In the genomic region with DNA sequence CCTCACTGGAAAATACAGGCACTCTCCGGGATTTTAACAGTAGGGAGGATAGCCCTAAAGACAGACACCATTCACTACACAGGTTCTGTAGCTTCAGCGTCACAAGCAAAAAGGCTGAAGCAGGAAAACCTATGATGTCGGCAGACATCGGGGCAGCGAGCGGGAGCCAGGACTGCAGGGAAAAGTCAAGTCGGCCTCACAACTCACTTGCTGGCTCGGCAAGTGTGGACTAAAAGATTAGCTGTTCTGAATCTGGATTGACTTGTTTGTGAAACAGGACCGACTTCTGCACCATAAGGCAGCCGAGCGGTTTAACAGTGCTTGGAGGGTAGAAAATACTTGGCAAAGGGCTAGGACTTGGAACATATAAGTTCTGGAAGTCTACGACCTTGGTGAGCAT, we compare ENCODE assay signal across 12 mouse cellular contexts. TPM values are rescaled to one million over a fixed set of nuclear protein-coding genes. Genes with fewer than 3 reads are reported as not detected.
DNase-seq lines count a peak whose midpoint lies in the region; ATAC-seq and TF ChIP-seq lines count a peak whose summit lies in the region.
"Had no signal": no experiment of that assay in that cellular context is flagged by ENCODE, and none has a peak within 500 bp of the region (broad histone marks: within the 10 kb centered on the region; RNA-seq: fewer than 3 reads in every experiment).

No protein-coding gene starts in this region.

- TF ChIP-seq EP300 in CH12.LX (IDR thresholded peaks at IDR 0.05; ENCODE audit: low read length) = no peak

- H3K27ac ChIP-seq in kidney, embryonic 16.5 days (ENCODE audit: low read length) = peak overlapping the region; percentile 34; the same call in 1 of the 2 replicates
- no peak overlapping the region for H3K27ac ChIP-seq in kidney, embryonic 14.5 days (ENCODE audit: low read depth, low read length)
- no peak overlapping the region for H3K27ac ChIP-seq in CH12.LX (ENCODE audit: insufficient read depth, low read depth)
- H3K27ac ChIP-seq in heart, embryonic 13.5 days (replicated peaks) = peak overlapping the region; percentile 63

- dilution Hi-C loops in CH12.LX (cut with MboI; ENCODE audit: extremely low pct_ligation_motif_present, extremely low pct_unique_long_range_greater_than_20kb, low sequenced_read_pairs) = no loop called here

- no peak for TF ChIP-seq RAD21 in CH12.LX (IDR thresholded peaks at IDR 0.05; ENCODE audit: low read depth, low read length)

- no peak overlapping the region for H3K4me2 ChIP-seq in kidney, embryonic 16.5 days (replicated peaks; ENCODE audit: low read depth, low read length)
- H3K4me2 ChIP-seq in kidney, embryonic 14.5 days (replicated peaks; ENCODE audit: low read depth, low read length) = no peak overlapping the region
- no peak overlapping the region for H3K4me2 ChIP-seq in CH12.LX (ENCODE audit: insufficient read depth, low read depth, poor library complexity, severe bottlenecking)
- H3K4me2 ChIP-seq in heart, embryonic 13.5 days = peak overlapping the region; percentile 74

- no peak; the same call in 1 of the 2 replicates for TF ChIP-seq POLR2A in CH12.LX (IDR thresholded peaks at IDR 0.05; ENCODE audit: low read depth, low read length)

- in situ Hi-C loops in CH12.LX (cut with MboI; ENCODE audit: low pct_ligation_motif_present, low pct_unique_long_range_greater_than_20kb, low sequenced_read_pairs) = no loop called here

- no peak for TF ChIP-seq CTCF in CH12.LX (conservative IDR thresholded peaks at IDR 0.05 in 1 of 2, IDR thresholded peaks at IDR 0.05 in 1 of 2; ENCODE audit: low read depth in 2 of 2, low read length in 2 of 2)

- WGBS in kidney, embryonic 16.5 days = 50% methylated on average over 12 of the region's 12 CpGs
- WGBS in kidney, embryonic 14.5 days = 41% methylated on average over 12 of the region's 12 CpGs
- WGBS in heart, embryonic 13.5 days = 42% methylated on average over 12 of the region's 12 CpGs

- H3K27me3 ChIP-seq in kidney, embryonic 16.5 days (ENCODE audit: insufficient read depth, low read length) = no peaks in the 10 kb centered on the region
- H3K27me3 ChIP-seq in kidney, embryonic 14.5 days (ENCODE audit: control insufficient read depth, insufficient read depth, low read length) = no peaks in the 10 kb centered on the region
- H3K27me3 ChIP-seq in CH12.LX (replicated peaks) = no peaks in the 10 kb centered on the region
- peaks cover 3% of the 10 kb centered on the region; the same call in 1 of the 2 replicates for H3K27me3 ChIP-seq in heart, embryonic 13.5 days (replicated peaks)

- ATAC-seq in kidney, embryonic 16.5 days (ENCODE audit: low FRiP score, low TSS enrichment) = no peak
- no peak for ATAC-seq in kidney, embryonic 14.5 days (ENCODE audit: low FRiP score, low TSS enrichment)
- ATAC-seq in heart, embryonic 13.5 days (ENCODE audit: extremely low read depth, insufficient number of reproducible peaks, low FRiP score, low TSS enrichment) = no peak
- ATAC-seq: activated CD4-positive, CD25-positive, alpha-beta regulatory T cell, adult 4 months had no signal

- H3K79me2 ChIP-seq in CH12.LX (replicated peaks; ENCODE audit: control insufficient read depth, extremely low read depth, insufficient read depth, poor library complexity, severe bottlenecking) = peaks cover 18% of the 10 kb centered on the region

- peaks cover 24% of the 10 kb centered on the region for H3K4me1 ChIP-seq in kidney, embryonic 16.5 days (ENCODE audit: insufficient read depth, low read length)
- H3K4me1 ChIP-seq in kidney, embryonic 14.5 days (ENCODE audit: control insufficient read depth, insufficient read depth, low read length) = peaks cover 16% of the 10 kb centered on the region
- peaks cover 6 to 16% of the 10 kb centered on the region in 2 experiments; a peak in 3 of 4 replicates for H3K4me1 ChIP-seq in CH12.LX (ENCODE audit: control insufficient read depth in 1 of 2, insufficient read depth in 2 of 2)
- H3K4me1 ChIP-seq in heart, embryonic 13.5 days = peaks cover 30% of the 10 kb centered on the region

- no peak overlapping the region for H3K4me3 ChIP-seq in kidney, embryonic 16.5 days (ENCODE audit: low read length)
- H3K4me3 ChIP-seq in kidney, embryonic 14.5 days (ENCODE audit: low read length) = no peak overlapping the region
- no peak overlapping the region for H3K4me3 ChIP-seq in CH12.LX (replicated peaks in 1 of 3; ENCODE audit: low read depth in 2 of 3, low read length in 2 of 3, poor library complexity in 1 of 3)
- H3K4me3 ChIP-seq in heart, embryonic 13.5 days = no peak overlapping the region

- peak; percentile 49 for DNase-seq in cerebellum, adult 9-11 months
- DNase-seq in cerebellum, postnatal 10 days = no peak
- DNase-seq in CH12.LX (ENCODE audit: extremely low read depth) = no peak
- DNase-seq in thymus, postnatal 36 days = no peak
- DNase-seq in left cerebral cortex, adult 8-10 months (ENCODE audit: low spot score in 2 of 2) = no peak
- DNase-seq: cerebellum, postnatal 36 days; gastrocnemius, postnatal 36 days; right cerebral cortex, postnatal 25 days had no signal

- H3K9ac ChIP-seq in kidney, embryonic 16.5 days (replicated peaks; ENCODE audit: low read length) = 0 out of 2 replicates have a peak overlapping the region, but pooled peaks have one; percentile 66
- H3K9ac ChIP-seq in kidney, embryonic 14.5 days (ENCODE audit: low read depth, low read length) = no peak overlapping the region
- H3K9ac ChIP-seq in CH12.LX (ENCODE audit: insufficient read depth, low read depth) = no peak overlapping the region
- peak overlapping the region; percentile 77 for H3K9ac ChIP-seq in heart, embryonic 13.5 days

- H3K36me3 ChIP-seq in kidney, embryonic 16.5 days (ENCODE audit: insufficient read depth, low read length) = no peaks in the 10 kb centered on the region
- no peaks in the 10 kb centered on the region for H3K36me3 ChIP-seq in kidney, embryonic 14.5 days (ENCODE audit: control insufficient read depth, insufficient read depth, low read length)
- H3K36me3 ChIP-seq in CH12.LX (replicated peaks in 1 of 2; ENCODE audit: control insufficient read depth in 1 of 2, insufficient read depth in 1 of 2, low read length in 1 of 2) = peaks cover 18 to 55% of the 10 kb centered on the region in 2 experiments
- 0 out of 2 replicates have a peak, but pooled peaks cover under 1% of the 10 kb centered on the region for H3K36me3 ChIP-seq in heart, embryonic 13.5 days

- H3K9me3 ChIP-seq in kidney, embryonic 16.5 days (ENCODE audit: low read length) = no peaks in the 10 kb centered on the region
- no peaks in the 10 kb centered on the region for H3K9me3 ChIP-seq in kidney, embryonic 14.5 days (ENCODE audit: control insufficient read depth, low read length)
- no peaks in the 10 kb centered on the region for H3K9me3 ChIP-seq in CH12.LX (replicated peaks; ENCODE audit: low read length)
- H3K9me3 ChIP-seq in heart, embryonic 13.5 days = no peaks in the 10 kb centered on the region

TF ChIP-seq in CH12.LX, 34 proteins besides CTCF, POLR2A, EP300 and RAD21:
- TF ChIP-seq ZMIZ1 (IDR thresholded peaks at IDR 0.05; ENCODE audit: low read depth, low read length) = 0 out of 2 replicates have a peak, but pooled peaks have one; percentile 4
- TF ChIP-seq MYC (IDR thresholded peaks at IDR 0.05; ENCODE audit: low read depth, low read length) = no peak
TF ChIP-seq in CH12.LX: peak in this region for 1.

RNA-seq across cellular contexts. Expression of a gene that starts 3.0 kb away (rescaled TPM):
- 5.5 and 6.6 TPM in 2 replicates for polyA plus RNA-seq in kidney, embryonic 16.5 days (2015; fragmentation: Nextera tagmentation; extraction: Ambion mirVana)
- polyA plus RNA-seq in kidney, embryonic 14.5 days (2014; fragmentation: Nextera tagmentation; extraction: Ambion mirVana) = 7.1 and 8.9 TPM in 2 replicates
- total RNA-seq in CH12.LX (2012; rRNA removed) (25.9 and 38.9 TPM in 2 replicates), CH12.LX (2014; rRNA removed) (16.4 and 20.2 TPM in 2 replicates)
- 50.4 and 51.8 TPM in 2 replicates for polyA plus RNA-seq in CH12.LX (2012; ENCODE audit: insufficient read length, low read depth)
- polyA plus RNA-seq in heart, embryonic 13.5 days (2015; fragmentation: Nextera tagmentation; extraction: Ambion mirVana) = 2.8 and 3.0 TPM in 2 replicates
- total RNA-seq in left cerebral cortex, adult 8-10 months (2022) = 10 to 100 TPM; 34.4 to 38.5 (median 35.6) TPM

RNA-seq across cellular contexts. Expression of a gene that starts 11.5 kb away (rescaled TPM):
- 28.7 and 29.9 TPM in 2 replicates for polyA plus RNA-seq in kidney, embryonic 16.5 days (2015; fragmentation: Nextera tagmentation; extraction: Ambion mirVana)
- polyA plus RNA-seq in kidney, embryonic 14.5 days (2014; fragmentation: Nextera tagmentation; extraction: Ambion mirVana) = 15.8 and 16.9 TPM in 2 replicates
- 60.9 and 62.6 TPM in 2 replicates for total RNA-seq in CH12.LX (2012; rRNA removed)
- total RNA-seq in CH12.LX (2014; rRNA removed) = 50.2 and 51.4 TPM in 2 replicates
- 68.4 and 75.1 TPM in 2 replicates for polyA plus RNA-seq in CH12.LX (2012; ENCODE audit: insufficient read length, low read depth)
- 12.0 and 14.3 TPM in 2 replicates for polyA plus RNA-seq in heart, embryonic 13.5 days (2015; fragmentation: Nextera tagmentation; extraction: Ambion mirVana)
- 10 to 100 TPM; 82.6 to 93.2 (median 88.7) TPM for total RNA-seq in left cerebral cortex, adult 8-10 months (2022)

RNA-seq across cellular contexts. Expression of a gene that starts 11.5 kb away (rescaled TPM):
- 8.2 and 8.7 TPM in 2 replicates for polyA plus RNA-seq in kidney, embryonic 16.5 days (2015; fragmentation: Nextera tagmentation; extraction: Ambion mirVana)
- 3.2 and 4.4 TPM in 2 replicates for polyA plus RNA-seq in kidney, embryonic 14.5 days (2014; fragmentation: Nextera tagmentation; extraction: Ambion mirVana)
- total RNA-seq in CH12.LX (2012; rRNA removed) (24.3 and 27.4 TPM in 2 replicates), CH12.LX (2014; rRNA removed) (6.3 and 7.1 TPM in 2 replicates)
- polyA plus RNA-seq in CH12.LX (2012; ENCODE audit: insufficient read length, low read depth) = 9.7 and 11.3 TPM in 2 replicates
- polyA plus RNA-seq in heart, embryonic 13.5 days (2015; fragmentation: Nextera tagmentation; extraction: Ambion mirVana) = 7.8 and 8.7 TPM in 2 replicates
- total RNA-seq in left cerebral cortex, adult 8-10 months (2022) = 10 to 100 TPM; 17.5 to 20.3 (median 18.0) TPM

RNA-seq across cellular contexts. Expression of a gene that starts 19.2 kb away (rescaled TPM):
- 11.3 and 11.8 TPM in 2 replicates for polyA plus RNA-seq in kidney, embryonic 16.5 days (2015; fragmentation: Nextera tagmentation; extraction: Ambion mirVana)
- 8.3 and 10.3 TPM in 2 replicates for polyA plus RNA-seq in kidney, embryonic 14.5 days (2014; fragmentation: Nextera tagmentation; extraction: Ambion mirVana)
- total RNA-seq in CH12.LX (2012; rRNA removed) (31.4 and 33.3 TPM in 2 replicates), CH12.LX (2014; rRNA removed) (28.8 and 33.0 TPM in 2 replicates)
- polyA plus RNA-seq in CH12.LX (2012; ENCODE audit: insufficient read length, low read depth) = 27.0 and 31.6 TPM in 2 replicates
- 5.7 and 6.2 TPM in 2 replicates for polyA plus RNA-seq in heart, embryonic 13.5 days (2015; fragmentation: Nextera tagmentation; extraction: Ambion mirVana)
- 10 to 100 TPM; 13.4 to 18.1 (median 16.5) TPM for total RNA-seq in left cerebral cortex, adult 8-10 months (2022)

RNA-seq across cellular contexts. Expression of a gene that starts 57.9 kb away (rescaled TPM):
- polyA plus RNA-seq in kidney, embryonic 16.5 days (2015; fragmentation: Nextera tagmentation; extraction: Ambion mirVana) = 2.4 and 3.4 TPM in 2 replicates
- 1.1 and 4.0 TPM in 2 replicates for polyA plus RNA-seq in kidney, embryonic 14.5 days (2014; fragmentation: Nextera tagmentation; extraction: Ambion mirVana)
- total RNA-seq in CH12.LX (2012; rRNA removed) (35.0 and 36.5 TPM in 2 replicates), CH12.LX (2014; rRNA removed) (5.6 and 6.9 TPM in 2 replicates)
- polyA plus RNA-seq in CH12.LX (2012; ENCODE audit: insufficient read length, low read depth) = 104 and 118 TPM in 2 replicates
- 2.0 and 2.6 TPM in 2 replicates for polyA plus RNA-seq in heart, embryonic 13.5 days (2015; fragmentation: Nextera tagmentation; extraction: Ambion mirVana)
- total RNA-seq in left cerebral cortex, adult 8-10 months (2022) = 100 to 1,000 TPM in 3 of 4 experiments, 10 to 100 TPM in 1; 81.7 to 115 (median 108) TPM

Comparison
In these comparisons a context has a peak if more than half of its experiments do, and no peak if none do; other contexts are left out.
1. H3K27ac ChIP-seq: peak in kidney, embryonic 16.5 days (single experiment) and heart, embryonic 13.5 days (single experiment); none in kidney, embryonic 14.5 days (single experiment) and CH12.LX (single experiment).
2. H3K9ac ChIP-seq: peak in kidney, embryonic 16.5 days (single experiment) and heart, embryonic 13.5 days (single experiment); none in kidney, embryonic 14.5 days (single experiment) and CH12.LX (single experiment).